Mouse (Mus musculus) kidney, adult 18-20 months (tissue): Measurements from ENCODE around the gene Olfr665.
"Not testable (repeated sequence)": the region's sequence is repeated elsewhere in the genome, so short reads cannot be mapped to it uniquely, and the experiment has no call there.

Experiments used
- DNase-seq: peaks from one replicate; pipeline ENCODE4 v3.0.0; 2021

Gene Olfr665

GRCm38 (mm10) chr7:104877731-104878130 lies at the start of gene Olfr665:
Gene Olfr665 (plus strand): TSS chr7:104878031.
- no peak for DNase-seq

- DNase-seq, result no peak
These were observed 35.3 kb upstream of the Olfr665 start, which contains the start of gene Usp17lb for GRCm38 (mm10) chr7:104842503-104842902. Gene Usp17lb (minus strand): TSS chr7:104842603.

DNA sequence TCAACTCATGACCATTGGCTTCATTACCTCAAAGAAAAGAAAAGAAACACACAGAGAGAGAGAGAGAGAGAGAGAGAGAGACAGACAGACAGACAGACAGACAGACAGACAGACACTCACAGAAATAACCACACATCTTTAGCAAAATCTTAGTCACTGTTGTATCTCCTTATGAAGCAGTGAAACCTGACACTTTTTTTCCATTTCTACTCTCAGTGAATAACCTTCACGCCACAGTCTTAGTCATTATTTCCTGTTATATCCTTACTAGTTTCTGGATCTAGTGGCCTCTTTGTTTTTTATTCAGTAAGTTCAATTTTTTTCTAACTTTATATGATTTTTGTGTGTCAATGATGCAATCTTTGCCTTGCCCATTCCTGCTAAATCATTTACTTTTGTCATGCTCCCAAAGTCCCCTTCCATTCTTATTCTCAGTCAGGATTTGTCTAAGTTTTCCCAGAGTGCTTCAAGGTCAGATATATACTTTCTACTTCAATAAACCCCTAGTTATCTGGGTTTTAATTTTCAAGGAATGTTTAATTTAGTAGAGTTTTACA lies 34.0 kb upstream of the Olfr665 start:
- no peak for DNase-seq

DNA sequence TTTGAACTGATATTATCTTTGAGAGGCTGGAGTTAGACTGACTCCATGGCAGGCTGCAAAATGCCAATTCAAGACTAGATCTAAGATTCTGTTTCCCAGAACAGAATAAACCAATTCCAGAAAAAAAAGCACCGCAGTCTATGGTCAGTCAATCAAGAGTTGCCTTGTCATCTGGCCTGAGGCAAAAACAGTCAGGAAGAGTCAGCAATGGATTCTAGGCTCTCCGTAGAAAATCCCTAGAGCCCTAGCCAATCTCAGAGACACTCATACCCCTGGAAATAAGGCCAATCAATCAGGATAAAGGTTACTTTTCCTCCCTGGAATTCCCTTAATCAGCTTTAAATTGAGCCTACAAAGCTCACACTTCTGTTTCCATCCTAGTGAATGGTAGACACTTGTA lies 26.3 kb upstream of the Olfr665 start:
- DNase-seq, result not testable (repeated sequence)

DNA sequence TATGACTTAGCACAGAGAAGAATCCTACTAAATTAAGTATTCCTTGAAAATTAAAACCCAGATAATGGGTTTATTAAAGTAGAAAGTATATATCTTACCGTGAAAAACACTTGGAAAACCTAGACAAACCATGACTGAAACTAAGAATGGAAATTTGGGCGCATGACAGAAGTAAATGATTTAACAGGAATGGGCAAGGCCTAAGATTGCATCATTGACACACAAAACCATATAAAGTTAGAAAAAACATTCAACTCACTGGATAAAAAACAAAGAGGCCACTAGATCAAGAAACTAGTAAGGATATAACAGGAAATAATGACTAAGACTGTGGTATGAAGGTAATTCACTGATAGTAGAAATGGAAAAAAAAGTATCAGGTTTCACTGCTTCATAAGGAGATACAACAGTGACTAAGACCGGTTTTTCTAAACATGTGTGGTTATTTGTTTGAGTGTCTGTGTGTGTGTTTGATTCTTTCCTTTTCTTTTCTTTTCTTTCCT lies 22.5 kb upstream of the Olfr665 start:
- DNase-seq, result no peak

- DNase-seq, result not testable (repeated sequence)
These were observed 21.1 kb upstream of the Olfr665 start, which contains the start of gene Usp17la for GRCm38 (mm10) chr7:104856709-104857108. Gene Usp17la (plus strand): TSS chr7:104857009.

DNA sequence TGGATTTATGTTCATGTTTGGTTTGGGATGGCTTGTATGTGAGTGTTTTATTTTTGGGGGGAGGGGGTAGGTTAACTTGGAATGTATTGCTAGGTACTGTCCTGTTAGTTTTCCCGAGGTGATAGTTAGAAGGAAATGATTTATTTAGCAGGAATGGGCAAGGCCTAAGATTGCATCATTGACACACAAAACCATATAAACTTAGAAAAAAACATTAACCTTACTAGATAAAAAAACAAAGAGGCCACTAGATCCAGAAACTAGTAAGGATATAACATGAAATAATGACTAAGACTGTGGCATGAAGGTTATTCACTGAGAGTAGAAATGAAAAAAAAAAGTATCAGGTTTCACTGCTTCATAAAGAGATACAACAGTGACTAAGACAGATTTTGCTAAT lies 20.1 kb upstream of the Olfr665 start:
- no peak for DNase-seq

DNA sequence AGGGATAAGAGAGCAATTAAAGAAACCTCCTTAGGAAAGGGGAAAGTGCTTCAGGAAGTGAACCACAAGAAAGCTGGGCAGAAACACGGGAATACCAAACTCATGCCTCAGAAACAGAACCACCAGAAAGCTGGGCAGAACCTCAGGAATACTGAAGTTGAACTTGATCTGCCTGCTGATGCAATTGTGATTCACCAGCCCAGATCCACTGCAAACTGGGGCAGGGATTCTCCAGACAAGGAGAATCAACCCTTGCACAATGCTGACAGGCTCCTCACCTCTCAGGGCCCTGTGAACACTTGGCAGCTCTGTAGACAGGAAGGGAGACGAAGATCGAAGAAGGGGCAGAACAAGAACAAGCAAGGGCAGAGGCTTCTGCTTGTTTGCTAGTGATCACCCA lies 16.4 kb upstream of the Olfr665 start:
- DNase-seq, result no peak

DNA sequence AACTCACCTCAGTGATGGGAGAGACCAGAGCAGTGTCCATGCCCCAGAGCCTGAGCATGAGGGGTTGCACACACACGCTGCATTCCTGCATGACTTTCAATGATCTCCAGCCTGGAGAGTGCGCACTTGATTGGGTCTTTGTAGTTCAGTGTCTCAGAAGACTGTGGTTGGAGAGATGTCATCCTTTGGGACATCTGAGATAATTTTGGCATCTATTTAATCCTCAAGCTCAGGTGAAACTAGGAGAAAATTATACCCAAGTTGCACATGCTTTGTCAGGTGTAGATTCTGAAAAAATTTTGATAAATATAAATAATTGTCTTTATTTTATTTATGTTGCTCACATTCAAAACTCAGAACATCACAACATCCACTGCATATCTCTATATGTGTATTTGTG lies 18.0 kb downstream of the Olfr665 start, which contains the start of gene Olfr666:
Olfr666 (minus strand) TSS at position 101 of the 400 bp plus-strand sequence.
- DNase-seq, result no peak

DNA sequence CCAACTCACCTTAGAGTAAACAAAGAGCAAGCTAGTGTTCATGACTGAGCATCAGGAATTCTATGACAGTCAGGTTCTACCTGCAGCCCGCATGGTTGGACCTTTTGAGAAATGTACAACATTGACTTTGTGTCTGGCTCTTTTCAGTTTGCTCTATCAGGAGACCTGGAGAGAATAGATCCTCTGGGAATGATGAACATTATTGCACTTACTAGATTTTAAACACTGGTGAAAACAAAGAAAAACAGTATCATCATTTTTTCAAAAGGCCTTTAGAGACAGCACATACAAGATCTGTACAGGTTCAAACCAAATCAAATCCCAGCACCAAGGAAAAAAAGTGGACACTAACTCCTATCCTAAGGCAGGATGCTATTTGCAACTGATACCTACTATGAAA lies 43.6 kb downstream of the Olfr665 start, which contains the start of gene Olfr667:
Olfr667 (minus strand) TSS at position 101 of the 400 bp plus-strand sequence.
- DNase-seq, result no peak

DNA sequence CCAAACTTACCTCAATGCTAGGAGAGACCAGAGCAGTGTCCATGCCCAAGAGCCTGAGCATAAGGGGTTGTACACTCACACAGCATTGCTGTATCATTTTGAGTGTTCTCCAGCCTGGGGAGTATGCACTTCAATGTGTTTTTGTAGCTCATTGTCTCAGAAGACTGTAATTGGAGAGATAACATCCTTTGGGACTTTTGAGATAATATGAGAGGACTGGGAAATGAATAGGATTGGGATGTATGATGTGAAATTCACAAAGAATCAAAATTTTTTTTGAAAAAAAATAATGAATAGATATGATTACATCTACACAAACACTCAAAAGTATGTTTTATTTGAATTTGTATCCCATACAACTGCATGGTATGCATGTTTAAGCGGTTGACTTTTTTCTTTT lies 50.1 kb downstream of the Olfr665 start, which contains the start of gene Olfr668:
Olfr668 (minus strand) TSS at position 101 of the 400 bp plus-strand sequence.
- DNase-seq, result no peak
